Mouse (Mus musculus) liver, embryonic 14.5 days (tissue): ENCODE measurements around the gene Psip1.

Source experiments
- CTCF ChIP-seq: IDR thresholded peaks from 2 replicates; pipeline ENCODE4 v1.5.1; 2016; ENCODE audit warnings: antibody characterized with exemption, low read depth, control low read depth
- EP300 ChIP-seq: IDR thresholded peaks from 2 replicates; pipeline ENCODE4 v1.6.1; 2016; ENCODE audit warnings: antibody characterized with exemption, low read depth

GRCm38 (mm10) chr4:83525690-83526055 is 39.4 kb upstream of the Psip1 start:
- no peak for TF ChIP-seq CTCF
- TF ChIP-seq EP300, result no peak
